Mouse (Mus musculus): Measurements from ENCODE around the gene Slit3. TPM values are rescaled to one million over a fixed set of nuclear protein-coding genes. Genes with fewer than 3 reads are reported as not detected.

The Slit3 gene
- polyA plus RNA-seq, 1 experiment from 2014 or later = 4.5 TPM

GRCm38 (mm10) chr11:35473617-35473996, 352.6 kb downstream of the Slit3 start:
- Histone ChIP-seq H3K27me3 (ENCODE audit: control insufficient read depth, insufficient read depth, low read depth, low read length) (peaks cover 10% of the 10 kb centered on the region), H3K27ac (ENCODE audit: low read length) (no peak overlapping the region), H3K4me2 (ENCODE audit: low read length) (no peak overlapping the region), H3K4me1 (ENCODE audit: control insufficient read depth, insufficient read depth, low read length) (0 out of 2 replicates have a peak, but pooled peaks cover 2% of the 10 kb centered on the region), H3K36me3 (ENCODE audit: control insufficient read depth, insufficient read depth, low read length) (no peaks in the 10 kb centered on the region), H3K9me3 (replicated peaks; ENCODE audit: control insufficient read depth, low read length, poor library complexity, severe bottlenecking) (no peaks in the 10 kb centered on the region), H3K9ac (ENCODE audit: low read depth, low read length) (no peak overlapping the region), H3K4me3 (ENCODE audit: low read depth, low read length) (no peak overlapping the region)
- WGBS = 79% methylated on average over 5 of the region's 5 CpGs
- no peak for ATAC-seq

- Histone ChIP-seq H3K36me3 (ENCODE audit: control insufficient read depth, insufficient read depth, low read length) (no peaks in the 10 kb centered on the region), H3K4me2 (ENCODE audit: low read length) (peak overlapping the region; percentile 17; the same call in 1 of the 2 replicates), H3K9ac (ENCODE audit: low read depth, low read length) (no peak overlapping the region), H3K4me1 (ENCODE audit: control insufficient read depth, insufficient read depth, low read length) (0 out of 2 replicates have a peak, but pooled peaks cover 6% of the 10 kb centered on the region), H3K27ac (ENCODE audit: low read length) (no peak overlapping the region), H3K27me3 (ENCODE audit: control insufficient read depth, insufficient read depth, low read depth, low read length) (peaks cover 4% of the 10 kb centered on the region; the same call in 1 of the 2 replicates), H3K4me3 (ENCODE audit: low read depth, low read length) (no peak overlapping the region), H3K9me3 (replicated peaks; ENCODE audit: control insufficient read depth, low read length, poor library complexity, severe bottlenecking) (no peaks in the 10 kb centered on the region)
- no peak for ATAC-seq
- 14% methylated on average over 8 of the region's 8 CpGs for WGBS
Observed at GRCm38 (mm10) chr11:35480146-35480545, 359.1 kb downstream of the Slit3 start.

- H3K4me3 ChIP-seq (ENCODE audit: low read depth, low read length) = no peak overlapping the region
- H3K27me3 ChIP-seq (ENCODE audit: control insufficient read depth, insufficient read depth, low read depth, low read length) = peaks cover 4% of the 10 kb centered on the region; the same call in 1 of the 2 replicates
- peaks cover 11% of the 10 kb centered on the region; the same call in 1 of the 2 replicates for H3K4me1 ChIP-seq (ENCODE audit: control insufficient read depth, insufficient read depth, low read length)
- H3K4me2 ChIP-seq (ENCODE audit: low read length) = no peak overlapping the region
- H3K27ac ChIP-seq (ENCODE audit: low read length) = no peak overlapping the region
- H3K9ac ChIP-seq (ENCODE audit: low read depth, low read length) = no peak overlapping the region
- WGBS = 87% methylated on average over 9 of the region's 9 CpGs
- no peaks in the 10 kb centered on the region for H3K9me3 ChIP-seq (replicated peaks; ENCODE audit: control insufficient read depth, low read length, poor library complexity, severe bottlenecking)
- ATAC-seq = no peak
- H3K36me3 ChIP-seq (ENCODE audit: control insufficient read depth, insufficient read depth, low read length) = no peaks in the 10 kb centered on the region
Observed at GRCm38 (mm10) chr11:35481611-35482363, 360.8 kb downstream of the Slit3 start.

GRCm38 (mm10) chr11:35487966-35488365, 366.9 kb downstream of the Slit3 start:
- 78% methylated on average over 5 of the region's 5 CpGs for WGBS
- no peaks in the 10 kb centered on the region for H3K9me3 ChIP-seq (replicated peaks; ENCODE audit: control insufficient read depth, low read length, poor library complexity, severe bottlenecking)
- no peak overlapping the region for H3K27ac ChIP-seq (ENCODE audit: low read length)
- no peak for ATAC-seq
- no peaks in the 10 kb centered on the region for H3K36me3 ChIP-seq (ENCODE audit: control insufficient read depth, insufficient read depth, low read length)
- H3K4me1 ChIP-seq (ENCODE audit: control insufficient read depth, insufficient read depth, low read length) = peaks cover 5% of the 10 kb centered on the region; the same call in 1 of the 2 replicates
- no peak overlapping the region for H3K4me2 ChIP-seq (ENCODE audit: low read length)
- H3K9ac ChIP-seq (ENCODE audit: low read depth, low read length) = no peak overlapping the region
- H3K27me3 ChIP-seq (ENCODE audit: control insufficient read depth, insufficient read depth, low read depth, low read length) = peaks cover 7% of the 10 kb centered on the region; the same call in 1 of the 2 replicates
- no peak overlapping the region for H3K4me3 ChIP-seq (ENCODE audit: low read depth, low read length)

- no peak overlapping the region for H3K4me3 ChIP-seq (ENCODE audit: low read depth, low read length)
- H3K4me2 ChIP-seq (ENCODE audit: low read length) = no peak overlapping the region
- no peak for ATAC-seq
- no peak overlapping the region for H3K27ac ChIP-seq (ENCODE audit: low read length)
- H3K4me1 ChIP-seq (ENCODE audit: control insufficient read depth, insufficient read depth, low read length) = no peaks in the 10 kb centered on the region
- no peaks in the 10 kb centered on the region for H3K9me3 ChIP-seq (replicated peaks; ENCODE audit: control insufficient read depth, low read length, poor library complexity, severe bottlenecking)
- no peak overlapping the region for H3K9ac ChIP-seq (ENCODE audit: low read depth, low read length)
- peaks cover 6% of the 10 kb centered on the region for H3K27me3 ChIP-seq (ENCODE audit: control insufficient read depth, insufficient read depth, low read depth, low read length)
- WGBS = 59% methylated on average over 5 of the region's 5 CpGs
- no peaks in the 10 kb centered on the region for H3K36me3 ChIP-seq (ENCODE audit: control insufficient read depth, insufficient read depth, low read length)
Observed at GRCm38 (mm10) chr11:35491701-35492100, 370.7 kb downstream of the Slit3 start.

- no peaks in the 10 kb centered on the region for H3K9me3 ChIP-seq (replicated peaks; ENCODE audit: control insufficient read depth, low read length, poor library complexity, severe bottlenecking)
- no peaks in the 10 kb centered on the region for H3K4me1 ChIP-seq (ENCODE audit: control insufficient read depth, insufficient read depth, low read length)
- no peak overlapping the region for H3K27ac ChIP-seq (ENCODE audit: low read length)
- no peak overlapping the region for H3K9ac ChIP-seq (ENCODE audit: low read depth, low read length)
- H3K4me2 ChIP-seq (ENCODE audit: low read length) = no peak overlapping the region
- H3K36me3 ChIP-seq (ENCODE audit: control insufficient read depth, insufficient read depth, low read length) = no peaks in the 10 kb centered on the region
- 31% methylated on average over 10 of the region's 10 CpGs for WGBS
- H3K27me3 ChIP-seq (ENCODE audit: control insufficient read depth, insufficient read depth, low read depth, low read length) = peaks cover 3% of the 10 kb centered on the region
- H3K4me3 ChIP-seq (ENCODE audit: low read depth, low read length) = no peak overlapping the region
- ATAC-seq = no peak
Observed at GRCm38 (mm10) chr11:35496874-35497273, 375.9 kb downstream of the Slit3 start.

GRCm38 (mm10) chr11:35497961-35498360, 376.9 kb downstream of the Slit3 start:
- H3K4me3 ChIP-seq (ENCODE audit: low read depth, low read length) = no peak overlapping the region
- peaks cover 2% of the 10 kb centered on the region; the same call in 1 of the 2 replicates for H3K4me1 ChIP-seq (ENCODE audit: control insufficient read depth, insufficient read depth, low read length)
- H3K27me3 ChIP-seq (ENCODE audit: control insufficient read depth, insufficient read depth, low read depth, low read length) = peaks cover 3% of the 10 kb centered on the region
- H3K9ac ChIP-seq (ENCODE audit: low read depth, low read length) = no peak overlapping the region
- H3K9me3 ChIP-seq (replicated peaks; ENCODE audit: control insufficient read depth, low read length, poor library complexity, severe bottlenecking) = no peaks in the 10 kb centered on the region
- no peaks in the 10 kb centered on the region for H3K36me3 ChIP-seq (ENCODE audit: control insufficient read depth, insufficient read depth, low read length)
- WGBS = 23% methylated on average over 8 of the region's 8 CpGs
- no peak overlapping the region for H3K27ac ChIP-seq (ENCODE audit: low read length)
- no peak for ATAC-seq
- no peak overlapping the region for H3K4me2 ChIP-seq (ENCODE audit: low read length)

- Histone ChIP-seq H3K9me3 (replicated peaks; ENCODE audit: control insufficient read depth, low read length, poor library complexity, severe bottlenecking) (no peaks in the 10 kb centered on the region), H3K27ac (ENCODE audit: low read length) (no peak overlapping the region), H3K4me3 (ENCODE audit: low read depth, low read length) (no peak overlapping the region), H3K27me3 (ENCODE audit: control insufficient read depth, insufficient read depth, low read depth, low read length) (peaks cover 9% of the 10 kb centered on the region), H3K9ac (ENCODE audit: low read depth, low read length) (no peak overlapping the region), H3K4me2 (ENCODE audit: low read length) (no peak overlapping the region), H3K4me1 (ENCODE audit: control insufficient read depth, insufficient read depth, low read length) (peaks cover 2% of the 10 kb centered on the region; the same call in 1 of the 2 replicates), H3K36me3 (ENCODE audit: control insufficient read depth, insufficient read depth, low read length) (no peaks in the 10 kb centered on the region)
- 6% methylated on average over 3 of the region's 3 CpGs for WGBS
- no peak for ATAC-seq
Observed at GRCm38 (mm10) chr11:35502128-35502527, 381.1 kb downstream of the Slit3 start.

GRCm38 (mm10) chr11:35504051-35504450, 383.0 kb downstream of the Slit3 start:
- Histone ChIP-seq H3K9ac (ENCODE audit: low read depth, low read length) (no peak overlapping the region), H3K27me3 (ENCODE audit: control insufficient read depth, insufficient read depth, low read depth, low read length) (peaks cover 9% of the 10 kb centered on the region), H3K27ac (ENCODE audit: low read length) (no peak overlapping the region), H3K36me3 (ENCODE audit: control insufficient read depth, insufficient read depth, low read length) (no peaks in the 10 kb centered on the region), H3K4me1 (ENCODE audit: control insufficient read depth, insufficient read depth, low read length) (peaks cover 2% of the 10 kb centered on the region), H3K9me3 (replicated peaks; ENCODE audit: control insufficient read depth, low read length, poor library complexity, severe bottlenecking) (no peaks in the 10 kb centered on the region), H3K4me2 (ENCODE audit: low read length) (no peak overlapping the region), H3K4me3 (ENCODE audit: low read depth, low read length) (no peak overlapping the region)
- WGBS = 18% methylated on average over 5 of the region's 5 CpGs
- ATAC-seq = no peak

Measured in midbrain, embryonic 16.5 days (tissue).